Mouse (Mus musculus): ENCODE data around the gene Reg3d.
"Not testable (repeated sequence)": the region's sequence is repeated elsewhere in the genome, so short reads cannot be mapped to it uniquely, and the experiment has no call there.

The Reg3d gene

DNA sequence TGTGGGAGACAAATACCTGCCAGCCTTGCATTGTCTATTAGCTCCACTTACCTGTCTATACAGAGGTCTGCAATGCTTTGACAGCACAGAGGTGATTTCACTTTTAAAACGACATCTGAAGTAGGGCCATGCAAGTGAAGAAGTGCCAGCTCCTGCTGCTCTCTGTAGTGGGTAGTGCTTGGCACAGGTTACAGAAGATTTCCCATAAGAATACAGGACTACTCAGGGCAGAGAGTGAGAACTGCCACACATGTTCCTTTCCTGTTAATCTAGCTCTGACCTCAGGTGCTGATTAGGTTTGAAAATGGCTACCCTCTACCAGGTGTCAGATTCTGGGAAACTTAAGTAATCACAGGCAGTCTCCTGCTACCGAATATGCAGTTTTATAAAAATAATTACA, at the start of gene Reg3d:
TSS of gene Reg3d (minus strand) at position 101 of the 400 bp plus-strand sequence.
- Histone ChIP-seq H3K36me3 (ENCODE audit: control insufficient read depth, insufficient read depth, low read length, poor library complexity, severe bottlenecking) (no peaks in the 10 kb centered on the region), H3K27me3 (ENCODE audit: control insufficient read depth, insufficient read depth, low read length, poor library complexity, severe bottlenecking) (no peaks in the 10 kb centered on the region)
- no peak for DNase-seq (ENCODE audit: low read depth, low spot score)

DNA sequence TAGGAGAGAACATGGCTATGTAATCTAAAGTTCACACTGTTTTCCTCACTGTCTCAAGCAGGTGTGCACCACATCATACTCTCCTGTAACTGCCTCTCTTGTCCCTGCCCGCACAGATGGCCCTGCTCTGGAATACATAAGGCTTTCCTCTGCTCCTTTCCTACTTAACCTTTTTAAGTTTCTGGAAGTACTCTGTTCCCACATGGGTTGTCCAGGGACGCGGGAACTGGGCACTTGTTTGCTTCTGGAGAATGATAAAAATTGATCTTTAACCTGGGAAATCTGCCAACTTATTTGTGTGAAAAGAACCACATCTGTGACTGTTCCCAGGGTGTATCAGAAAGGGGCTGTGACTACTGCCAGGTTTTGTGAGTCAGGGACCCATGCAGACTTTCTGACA, 46.8 kb upstream of the Reg3d start:
- Histone ChIP-seq H3K36me3 (ENCODE audit: control insufficient read depth, insufficient read depth, low read length, poor library complexity, severe bottlenecking) (no peaks in the 10 kb centered on the region), H3K27me3 (ENCODE audit: control insufficient read depth, insufficient read depth, low read length, poor library complexity, severe bottlenecking) (no peaks in the 10 kb centered on the region)
- DNase-seq (ENCODE audit: low read depth, low spot score): no peak

DNA sequence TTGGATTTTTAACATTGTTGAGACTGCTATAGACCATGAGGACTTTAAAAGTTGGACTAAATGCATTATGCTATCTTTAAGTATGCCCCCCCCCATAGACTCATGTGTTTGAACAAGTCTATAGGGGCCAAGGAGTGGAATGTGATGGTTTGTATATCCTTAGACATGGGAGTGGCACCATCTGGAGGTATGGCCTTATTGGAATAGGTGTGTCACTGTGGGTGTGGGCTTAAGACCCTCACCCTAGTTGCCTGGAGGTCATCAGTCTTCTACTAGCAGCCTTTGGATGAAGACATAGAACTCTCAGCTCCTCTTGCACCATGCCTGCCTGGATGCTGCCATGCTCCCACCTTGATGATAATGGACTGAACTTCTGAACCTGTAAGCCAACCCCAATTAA, 43.7 kb upstream of the Reg3d start, which contains the start of gene Reg1:
TSS of gene Reg1 (plus strand) at position 301 of the 400 bp plus-strand sequence.
- DNase-seq (ENCODE audit: low read depth, low spot score); H3K27me3 ChIP-seq (ENCODE audit: control insufficient read depth, insufficient read depth, low read length, poor library complexity, severe bottlenecking); H3K36me3 ChIP-seq (ENCODE audit: control insufficient read depth, insufficient read depth, low read length, poor library complexity, severe bottlenecking): not testable (repeated sequence)

DNA sequence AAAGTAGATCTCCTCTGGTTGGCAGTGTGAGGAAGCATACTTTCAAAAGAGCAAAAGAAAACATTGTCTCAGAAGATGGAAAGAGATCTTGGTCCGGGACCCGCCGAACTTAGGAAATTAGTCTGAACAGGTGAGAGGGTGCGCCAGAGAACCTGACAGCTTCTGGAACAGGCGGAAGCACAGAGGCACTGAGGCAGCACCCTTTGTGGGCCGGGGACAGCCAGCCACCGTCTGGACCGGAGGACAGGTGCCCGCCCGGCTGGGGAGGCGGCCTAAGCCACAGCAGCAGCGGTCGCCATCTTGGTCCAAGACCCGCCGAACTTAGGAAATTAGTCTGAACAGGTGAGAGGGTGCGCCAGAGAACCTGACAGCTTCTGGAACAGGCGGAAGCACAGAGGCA, 16.7 kb upstream of the Reg3d start, which contains the start of gene Reg2:
TSS of gene Reg2 (plus strand) at position 301 of the 400 bp plus-strand sequence.
- H3K27me3 ChIP-seq (ENCODE audit: control insufficient read depth, insufficient read depth, low read length, poor library complexity, severe bottlenecking); DNase-seq (ENCODE audit: low read depth, low spot score); H3K36me3 ChIP-seq (ENCODE audit: control insufficient read depth, insufficient read depth, low read length, poor library complexity, severe bottlenecking): not testable (repeated sequence)

DNA sequence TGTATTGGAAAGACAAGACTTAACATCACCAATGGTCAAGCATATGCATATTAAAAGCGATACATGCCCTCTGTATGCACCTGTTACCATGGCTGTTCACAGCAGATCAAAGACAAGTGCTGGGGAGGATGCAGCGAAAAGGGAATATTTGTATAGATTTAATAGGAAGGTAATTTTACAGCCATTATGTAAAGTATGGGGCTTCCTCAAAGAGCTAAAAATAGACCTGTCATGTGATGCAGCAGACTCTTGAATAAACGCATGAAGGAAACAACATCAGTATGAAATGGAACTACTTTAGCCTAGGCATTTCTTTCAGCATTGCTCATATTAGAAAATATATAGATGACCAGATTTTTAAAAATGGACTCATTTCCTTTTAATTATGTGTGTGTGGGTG, 6.9 kb upstream of the Reg3d start:
- Histone ChIP-seq H3K27me3 (ENCODE audit: control insufficient read depth, insufficient read depth, low read length, poor library complexity, severe bottlenecking) (no peaks in the 10 kb centered on the region), H3K36me3 (ENCODE audit: control insufficient read depth, insufficient read depth, low read length, poor library complexity, severe bottlenecking) (no peaks in the 10 kb centered on the region)
- DNase-seq (ENCODE audit: low read depth, low spot score): no peak

DNA sequence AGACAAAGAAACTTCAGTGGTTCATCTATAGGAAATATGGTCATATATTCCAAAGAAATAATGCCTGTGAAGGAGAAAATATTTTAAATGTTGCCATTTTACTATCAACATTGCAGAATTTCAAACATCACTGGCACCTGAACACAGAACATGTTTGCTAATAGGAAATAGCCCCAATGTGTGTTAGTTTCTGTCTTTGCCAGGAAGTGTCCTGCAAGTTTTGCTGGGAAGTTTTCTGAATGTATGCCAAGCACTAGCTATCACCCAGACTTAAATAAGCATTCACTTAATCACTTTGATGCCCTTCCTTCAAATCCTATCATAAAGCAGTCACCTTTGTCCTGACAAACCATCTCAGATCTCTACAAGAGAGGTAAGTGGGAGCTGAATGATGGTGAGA, 1.7 kb upstream of the Reg3d start, which contains the start of gene Reg3a:
TSS of gene Reg3a (plus strand) at position 301 of the 400 bp plus-strand sequence.
- no peak for DNase-seq (ENCODE audit: low read depth, low spot score)
- H3K36me3 ChIP-seq (ENCODE audit: control insufficient read depth, insufficient read depth, low read length, poor library complexity, severe bottlenecking): no peaks in the 10 kb centered on the region
- H3K27me3 ChIP-seq (ENCODE audit: control insufficient read depth, insufficient read depth, low read length, poor library complexity, severe bottlenecking): no peaks in the 10 kb centered on the region

DNA sequence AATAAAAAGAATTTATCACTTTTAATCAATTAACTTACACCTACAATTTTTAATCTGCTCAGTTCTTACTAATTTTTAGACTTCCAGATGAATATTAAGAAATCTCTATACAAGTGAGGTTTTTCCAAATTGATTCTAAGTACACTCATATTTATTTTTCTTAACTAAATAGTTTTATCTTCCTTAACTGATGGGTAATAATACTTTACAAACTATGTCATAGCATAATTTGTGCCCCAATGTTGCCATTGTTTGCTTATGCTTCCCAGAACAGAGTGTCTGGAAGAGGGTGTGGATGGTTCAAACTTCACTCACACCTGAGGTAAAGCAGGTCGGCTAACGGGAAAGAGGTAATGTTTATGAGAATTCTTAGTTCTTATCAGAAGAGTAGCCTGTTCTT, 8.3 kb downstream of the Reg3d start, which contains the start of gene Reg3b:
TSS of gene Reg3b (plus strand) at position 301 of the 400 bp plus-strand sequence.
- DNase-seq (ENCODE audit: low read depth, low spot score): no peak
- H3K27me3 ChIP-seq (ENCODE audit: control insufficient read depth, insufficient read depth, low read length, poor library complexity, severe bottlenecking): no peaks in the 10 kb centered on the region
- H3K36me3 ChIP-seq (ENCODE audit: control insufficient read depth, insufficient read depth, low read length, poor library complexity, severe bottlenecking): no peaks in the 10 kb centered on the region

DNA sequence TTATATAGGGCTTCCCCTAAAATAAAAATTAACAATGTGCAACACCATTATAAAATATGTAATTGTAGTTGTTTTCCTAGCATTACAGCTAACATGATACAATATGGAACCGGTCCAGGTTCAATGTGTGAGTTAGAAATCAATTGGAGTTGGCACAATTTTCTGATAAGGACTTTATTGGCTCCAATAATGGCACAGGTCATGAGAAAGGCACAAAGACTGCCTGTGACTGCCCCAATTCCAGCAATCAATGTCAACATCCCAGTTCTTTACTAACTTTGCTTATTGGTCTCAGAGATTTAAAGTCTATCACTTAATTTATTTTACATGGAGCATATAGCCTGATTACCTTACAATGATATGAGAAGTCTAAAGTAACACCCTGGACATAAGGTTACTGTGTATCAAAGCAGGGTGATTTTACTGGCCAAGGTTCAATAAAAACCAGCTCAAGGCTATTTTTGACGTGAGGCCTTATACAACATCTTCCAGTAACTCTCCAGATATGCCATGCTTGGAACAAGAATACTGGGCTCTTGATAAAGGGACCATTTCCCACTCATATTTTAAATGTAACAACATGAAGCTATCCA, 16.6 kb downstream of the Reg3d start:
- no peak for DNase-seq (ENCODE audit: low read depth, low spot score)
- Histone ChIP-seq H3K36me3 (ENCODE audit: control insufficient read depth, insufficient read depth, low read length, poor library complexity, severe bottlenecking) (no peaks in the 10 kb centered on the region), H3K27me3 (ENCODE audit: control insufficient read depth, insufficient read depth, low read length, poor library complexity, severe bottlenecking) (no peaks in the 10 kb centered on the region)

DNA sequence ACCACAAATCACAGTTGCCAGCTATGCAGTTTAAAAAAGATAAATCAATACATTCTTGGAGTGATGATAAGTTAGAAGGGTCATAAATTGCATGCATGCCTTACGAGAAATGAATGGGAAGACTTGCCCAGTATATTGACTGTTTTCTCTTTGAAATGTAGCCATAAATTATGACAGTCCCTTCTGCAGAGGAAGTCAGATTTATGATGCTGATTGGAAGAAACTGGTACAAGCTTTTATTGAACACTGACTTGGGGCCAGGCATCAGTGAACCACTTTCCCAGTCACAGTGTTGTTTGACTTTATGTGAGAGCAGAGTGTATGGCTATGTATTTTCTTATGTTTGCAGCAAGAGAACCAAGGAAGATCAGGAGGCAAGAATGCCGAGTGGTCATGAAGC, 37.0 kb downstream of the Reg3d start:
- no peaks in the 10 kb centered on the region for H3K27me3 ChIP-seq (ENCODE audit: control insufficient read depth, insufficient read depth, low read length, poor library complexity, severe bottlenecking)
- H3K36me3 ChIP-seq (ENCODE audit: control insufficient read depth, insufficient read depth, low read length, poor library complexity, severe bottlenecking): no peaks in the 10 kb centered on the region
- DNase-seq (ENCODE audit: low read depth, low spot score): no peak

DNA sequence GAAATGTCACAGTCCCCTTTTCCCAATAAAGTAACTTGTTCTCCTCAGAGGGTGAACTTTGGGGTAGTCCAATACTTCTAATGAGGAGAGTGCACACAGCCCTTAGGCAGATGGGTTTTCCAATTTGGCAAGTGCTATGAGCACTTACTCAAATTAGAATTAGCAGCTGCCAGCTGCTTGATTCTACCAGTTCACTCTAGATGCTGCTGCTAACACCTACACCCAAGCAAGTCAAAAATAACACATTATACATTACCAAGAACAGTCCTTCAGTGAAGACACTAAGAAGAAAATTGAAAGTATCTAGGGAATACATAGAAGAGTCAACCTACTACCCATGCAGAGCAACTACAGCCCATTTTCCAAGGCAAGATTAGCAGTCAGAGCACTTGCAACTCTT, 38.4 kb downstream of the Reg3d start:
- DNase-seq (ENCODE audit: low read depth, low spot score): no peak
- Histone ChIP-seq H3K36me3 (ENCODE audit: control insufficient read depth, insufficient read depth, low read length, poor library complexity, severe bottlenecking) (no peaks in the 10 kb centered on the region), H3K27me3 (ENCODE audit: control insufficient read depth, insufficient read depth, low read length, poor library complexity, severe bottlenecking) (no peaks in the 10 kb centered on the region)

DNA sequence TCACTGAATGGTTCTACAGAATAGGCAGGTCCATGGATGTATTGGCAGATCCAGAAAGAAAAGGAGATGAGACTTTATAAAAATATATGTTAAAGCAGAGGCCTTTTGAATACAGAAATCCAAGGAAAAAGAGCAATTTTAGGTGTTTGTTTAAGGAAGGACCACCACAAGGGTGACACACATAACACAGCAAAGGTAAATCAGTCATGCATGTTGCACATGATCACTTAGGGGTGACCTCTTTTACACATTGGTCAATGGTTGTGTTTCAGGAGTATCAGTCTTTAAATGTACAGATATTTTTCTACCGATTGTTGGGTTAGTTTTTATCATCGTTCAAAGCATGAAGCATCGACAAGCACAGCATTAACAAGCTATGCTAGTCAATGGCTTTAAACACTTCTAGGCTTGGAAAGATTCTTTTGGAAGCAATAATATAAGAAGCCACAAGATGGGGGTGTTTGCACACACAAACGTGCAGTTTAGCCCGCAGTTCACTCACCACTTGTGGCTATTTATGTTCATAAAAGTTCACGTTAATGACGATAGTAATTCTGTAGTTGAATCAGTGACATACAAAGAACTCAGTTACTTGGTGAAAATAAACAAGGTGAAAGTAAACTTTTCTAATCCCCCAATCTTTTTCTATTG, 46.6 kb downstream of the Reg3d start:
- Histone ChIP-seq H3K27me3 (ENCODE audit: control insufficient read depth, insufficient read depth, low read length, poor library complexity, severe bottlenecking) (no peaks in the 10 kb centered on the region), H3K36me3 (ENCODE audit: control insufficient read depth, insufficient read depth, low read length, poor library complexity, severe bottlenecking) (no peaks in the 10 kb centered on the region)
- no peak for DNase-seq (ENCODE audit: low read depth, low spot score)

DNA sequence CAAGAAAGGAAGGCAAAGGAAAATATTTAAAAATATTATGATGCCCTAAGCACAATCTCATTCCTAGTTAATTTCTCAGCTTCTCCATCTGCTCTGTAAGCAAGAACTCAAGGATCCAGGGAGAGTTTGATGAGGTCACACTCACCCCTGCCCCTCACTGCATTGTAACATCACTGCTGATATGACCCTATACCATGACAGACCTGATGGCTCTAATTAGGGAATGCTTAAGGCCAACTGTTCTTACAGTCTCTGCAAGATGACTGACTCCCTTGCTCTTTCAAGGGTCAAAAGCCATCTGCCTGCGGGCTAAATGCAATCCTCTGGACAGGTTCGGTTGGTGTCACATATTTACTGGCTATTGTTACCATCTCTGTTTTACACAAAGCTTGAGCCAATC, 49.5 kb downstream of the Reg3d start:
- no peaks in the 10 kb centered on the region for H3K36me3 ChIP-seq (ENCODE audit: control insufficient read depth, insufficient read depth, low read length, poor library complexity, severe bottlenecking)
- no peaks in the 10 kb centered on the region for H3K27me3 ChIP-seq (ENCODE audit: control insufficient read depth, insufficient read depth, low read length, poor library complexity, severe bottlenecking)
- no peak for DNase-seq (ENCODE audit: low read depth, low spot score)

DNA sequence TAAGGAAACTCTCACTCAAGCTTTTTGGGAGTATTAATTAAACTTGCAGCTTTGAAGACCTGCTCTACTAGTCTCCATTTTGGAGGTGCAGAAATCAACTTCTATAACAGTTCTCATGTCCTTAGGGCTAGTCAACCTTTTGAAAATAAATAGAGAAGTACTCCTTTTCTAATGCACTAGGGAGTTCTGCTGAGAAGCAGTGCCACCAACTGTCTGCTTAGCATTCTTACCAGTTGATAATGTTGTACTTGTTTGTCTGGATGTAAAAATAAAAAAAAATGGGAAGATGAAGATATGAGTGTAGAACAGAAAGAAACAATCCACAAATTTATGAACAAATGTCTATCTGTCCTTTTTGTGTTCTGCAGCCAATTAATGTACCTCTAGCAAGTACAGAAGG, 50.9 kb downstream of the Reg3d start:
- Histone ChIP-seq H3K36me3 (ENCODE audit: control insufficient read depth, insufficient read depth, low read length, poor library complexity, severe bottlenecking) (no peaks in the 10 kb centered on the region), H3K27me3 (ENCODE audit: control insufficient read depth, insufficient read depth, low read length, poor library complexity, severe bottlenecking) (no peaks in the 10 kb centered on the region)
- no peak for DNase-seq (ENCODE audit: low read depth, low spot score)
